Mouse (Mus musculus): ENCODE data around the gene Fmo1. TPM values are rescaled to one million over a fixed set of nuclear protein-coding genes. Genes with fewer than 3 reads are reported as not detected.
A peak's percentile ranks its signal among the peaks of the same experiment; 100 is the strongest.

Fmo1 gene
- 7.2 and 8.2 TPM in 2 replicates for polyA plus RNA-seq (2016; fragmentation: Nextera tagmentation; extraction: Ambion mirVana)

- no peaks in the 10 kb centered on the region for H3K9me3 ChIP-seq
- H3K36me3 ChIP-seq (replicated peaks), result no peaks in the 10 kb centered on the region
- WGBS, result 68% methylated on average over 7 of the region's 7 CpGs
- H3K4me3 ChIP-seq, result no peak within 1 kb of the TSS
- peaks cover 17% of the 10 kb centered on the region for H3K4me1 ChIP-seq
- H3K27me3 ChIP-seq (ENCODE audit: poor library complexity, severe bottlenecking), result no peaks in the 10 kb centered on the region
- DNase-seq (ENCODE audit: extremely low spot score, low spot score), result no peak
- no peak within 1 kb of the TSS for H3K27ac ChIP-seq
Observed at GRCm38 (mm10) chr1:162866280-162866681, at the start of gene Fmo1. Fmo1 (minus strand) TSS chr1:162866610.

GRCm38 (mm10) chr1:162914932-162915556 lies 48.6 kb upstream of the Fmo1 start:
- 91% methylated on average over 4 of the region's 4 CpGs for WGBS
- no peaks in the 10 kb centered on the region for H3K27me3 ChIP-seq (ENCODE audit: poor library complexity, severe bottlenecking)
- no peaks in the 10 kb centered on the region for H3K36me3 ChIP-seq (replicated peaks)
- no peak overlapping the region for H3K27ac ChIP-seq
- no peak overlapping the region for H3K4me3 ChIP-seq
- H3K4me1 ChIP-seq, result 0 out of 2 replicates have a peak, but pooled peaks cover 3% of the 10 kb centered on the region
- H3K9me3 ChIP-seq, result no peaks in the 10 kb centered on the region
- DNase-seq (ENCODE audit: extremely low spot score, low spot score), result no peak

GRCm38 (mm10) chr1:162912085-162912484 lies 45.7 kb upstream of the Fmo1 start:
- no peaks in the 10 kb centered on the region for H3K9me3 ChIP-seq
- 0 out of 2 replicates have a peak, but pooled peaks cover under 1% of the 10 kb centered on the region for H3K4me1 ChIP-seq
- H3K27me3 ChIP-seq (ENCODE audit: poor library complexity, severe bottlenecking), result no peaks in the 10 kb centered on the region
- no peak for DNase-seq (ENCODE audit: extremely low spot score, low spot score)
- H3K4me3 ChIP-seq, result no peak overlapping the region
- no peak overlapping the region for H3K27ac ChIP-seq
- H3K36me3 ChIP-seq (replicated peaks), result no peaks in the 10 kb centered on the region

GRCm38 (mm10) chr1:162901879-162902278 lies 35.5 kb upstream of the Fmo1 start:
- Histone ChIP-seq H3K27me3 (ENCODE audit: poor library complexity, severe bottlenecking) (no peaks in the 10 kb centered on the region), H3K36me3 (replicated peaks) (no peaks in the 10 kb centered on the region), H3K4me1 (no peaks in the 10 kb centered on the region), H3K9me3 (no peaks in the 10 kb centered on the region), H3K27ac (no peak overlapping the region), H3K4me3 (no peak overlapping the region)
- DNase-seq (ENCODE audit: extremely low spot score, low spot score), result no peak
- WGBS, result 81% methylated on average over 4 of the region's 4 CpGs

- WGBS, result 69% methylated on average over 14 of the region's 14 CpGs
Observed at GRCm38 (mm10) chr1:162897838-162898811, 31.7 kb upstream of the Fmo1 start, which contains the start of gene Fmo2. Fmo2 (minus strand) TSS chr1:162898726.

GRCm38 (mm10) chr1:162895900-162896299 lies 29.5 kb upstream of the Fmo1 start:
- H3K27me3 ChIP-seq (ENCODE audit: poor library complexity, severe bottlenecking), result no peaks in the 10 kb centered on the region
- no peaks in the 10 kb centered on the region for H3K36me3 ChIP-seq (replicated peaks)
- peak; percentile 59 for DNase-seq (ENCODE audit: extremely low spot score, low spot score)
- H3K27ac ChIP-seq, result no peak overlapping the region
- no peaks in the 10 kb centered on the region for H3K4me1 ChIP-seq
- no peak overlapping the region for H3K4me3 ChIP-seq
- 48% methylated on average over 6 of the region's 6 CpGs for WGBS
- no peaks in the 10 kb centered on the region for H3K9me3 ChIP-seq

More at GRCm38 (mm10) chr1:162897838-162898811, 31.7 kb upstream of the Fmo1 start, which contains the start of gene Fmo2:
- no peaks in the 10 kb centered on the region for H3K36me3 ChIP-seq (replicated peaks)
- H3K27me3 ChIP-seq (ENCODE audit: poor library complexity, severe bottlenecking), result no peaks in the 10 kb centered on the region
- H3K27ac ChIP-seq, result no peak within 1 kb of the TSS
- no peak for DNase-seq (ENCODE audit: extremely low spot score, low spot score)
- no peak within 1 kb of the TSS for H3K4me3 ChIP-seq
- no peaks in the 10 kb centered on the region for H3K4me1 ChIP-seq
- H3K9me3 ChIP-seq, result no peaks in the 10 kb centered on the region

- H3K4me1 ChIP-seq, result no peaks in the 10 kb centered on the region
- no peak overlapping the region for H3K4me3 ChIP-seq
- DNase-seq (ENCODE audit: extremely low spot score, low spot score), result no peak
- H3K36me3 ChIP-seq (replicated peaks), result no peaks in the 10 kb centered on the region
- H3K27me3 ChIP-seq (ENCODE audit: poor library complexity, severe bottlenecking), result no peaks in the 10 kb centered on the region
- no peak overlapping the region for H3K27ac ChIP-seq
- WGBS, result 92% methylated on average over 6 of the region's 6 CpGs
- H3K9me3 ChIP-seq, result no peaks in the 10 kb centered on the region
Observed at GRCm38 (mm10) chr1:162893014-162893413, 26.6 kb upstream of the Fmo1 start.

- no peak for DNase-seq (ENCODE audit: extremely low spot score, low spot score)
- Histone ChIP-seq H3K36me3 (replicated peaks) (no peaks in the 10 kb centered on the region), H3K9me3 (no peaks in the 10 kb centered on the region), H3K4me1 (no peaks in the 10 kb centered on the region), H3K4me3 (no peak overlapping the region), H3K27me3 (ENCODE audit: poor library complexity, severe bottlenecking) (no peaks in the 10 kb centered on the region), H3K27ac (no peak overlapping the region)
- WGBS, result 83% methylated on average over 6 of the region's 6 CpGs
Observed at GRCm38 (mm10) chr1:162891980-162892451, 25.6 kb upstream of the Fmo1 start.

GRCm38 (mm10) chr1:162888646-162889045 lies 22.2 kb upstream of the Fmo1 start:
- DNase-seq (ENCODE audit: extremely low spot score, low spot score), result no peak
- Histone ChIP-seq H3K36me3 (replicated peaks) (no peaks in the 10 kb centered on the region), H3K4me3 (no peak overlapping the region), H3K27ac (no peak overlapping the region), H3K4me1 (no peaks in the 10 kb centered on the region), H3K9me3 (no peaks in the 10 kb centered on the region), H3K27me3 (ENCODE audit: poor library complexity, severe bottlenecking) (no peaks in the 10 kb centered on the region)
- 93% methylated on average over 12 of the region's 12 CpGs for WGBS

GRCm38 (mm10) chr1:162887644-162888043 lies 21.2 kb upstream of the Fmo1 start:
- WGBS, result 95% methylated on average over 7 of the region's 7 CpGs
- Histone ChIP-seq H3K4me3 (no peak overlapping the region), H3K36me3 (replicated peaks) (no peaks in the 10 kb centered on the region), H3K4me1 (no peaks in the 10 kb centered on the region), H3K27ac (no peak overlapping the region), H3K9me3 (no peaks in the 10 kb centered on the region), H3K27me3 (ENCODE audit: poor library complexity, severe bottlenecking) (no peaks in the 10 kb centered on the region)
- DNase-seq (ENCODE audit: extremely low spot score, low spot score), result no peak

- 88% methylated on average over 11 of the region's 11 CpGs for WGBS
- H3K36me3 ChIP-seq (replicated peaks), result no peaks in the 10 kb centered on the region
- H3K27me3 ChIP-seq (ENCODE audit: poor library complexity, severe bottlenecking), result no peaks in the 10 kb centered on the region
- no peak for DNase-seq (ENCODE audit: extremely low spot score, low spot score)
- H3K27ac ChIP-seq, result no peak overlapping the region
- H3K4me3 ChIP-seq, result no peak overlapping the region
- no peaks in the 10 kb centered on the region for H3K4me1 ChIP-seq
- H3K9me3 ChIP-seq, result no peaks in the 10 kb centered on the region
Observed at GRCm38 (mm10) chr1:162886138-162886816, 19.9 kb upstream of the Fmo1 start.

GRCm38 (mm10) chr1:162882681-162883080 lies 16.3 kb upstream of the Fmo1 start:
- no peaks in the 10 kb centered on the region for H3K27me3 ChIP-seq (ENCODE audit: poor library complexity, severe bottlenecking)
- H3K27ac ChIP-seq, result no peak overlapping the region
- H3K9me3 ChIP-seq, result no peaks in the 10 kb centered on the region
- no peaks in the 10 kb centered on the region for H3K36me3 ChIP-seq (replicated peaks)
- no peak for DNase-seq (ENCODE audit: extremely low spot score, low spot score)
- WGBS, result 85% methylated on average over 4 of the region's 4 CpGs
- H3K4me1 ChIP-seq, result no peaks in the 10 kb centered on the region
- H3K4me3 ChIP-seq, result no peak overlapping the region
